Mouse (Mus musculus) T-helper 17 cell (primary cell): ENCODE data around the gene Efhb.

ENCODE experiments used
- in situ Hi-C, 2 experiments: fragments of 300-600 bp; cut with MboI, MseI; formaldehyde crosslinking; loops; 1 replicate in 1 of 2; 2 replicates in 1 of 2; pipeline ENCODE4 v1.15.1; 2025; ENCODE audit warnings: high pct_unique_total_duplicates in 2 of 2

Efhb gene

GRCm38 (mm10) chr17:53386863-53387262 is 76.3 kb downstream of the Efhb start:
- in situ Hi-C loops: loop anchor here (5.0 to 10.0 kb wide), 5 partner anchors 45 to 1092 kb away; no protein-coding TSS in a partner anchor

- in situ Hi-C loops: no loop called here
These were observed 99.0 kb downstream of the Efhb start for GRCm38 (mm10) chr17:53364111-53364510.
